ENCODE assay signal across 8 mouse cellular contexts in the genomic region with DNA sequence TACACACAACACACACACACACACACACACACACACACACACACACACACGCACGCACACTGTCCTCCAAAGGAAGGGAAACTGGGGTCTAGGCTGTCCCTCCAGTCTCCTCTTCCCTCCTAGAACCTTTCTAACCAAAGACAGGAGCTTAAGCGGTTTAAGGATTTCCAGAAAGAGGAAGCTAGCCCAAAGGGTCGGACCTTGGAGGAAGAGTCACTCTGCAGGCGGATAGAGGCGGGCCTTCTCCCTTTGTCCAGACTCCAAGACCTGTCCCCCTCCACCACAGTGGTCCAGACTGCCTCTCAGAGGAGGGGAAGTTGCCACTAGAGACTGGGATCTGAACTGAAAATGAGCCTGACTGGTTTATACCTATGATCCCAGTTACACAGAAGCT. TPM values are rescaled to one million over a fixed set of nuclear protein-coding genes. Genes with fewer than 3 reads are reported as not detected.
DNase-seq lines count a peak whose midpoint lies in the region; ATAC-seq and TF ChIP-seq lines count a peak whose summit lies in the region.

No protein-coding gene starts in this region.

- peak overlapping the region; percentile 95 for H3K27ac ChIP-seq in kidney, embryonic 16.5 days (ENCODE audit: low read length)
- peak overlapping the region; percentile 97 for H3K27ac ChIP-seq in embryonic fibroblast, embryonic 13.5 days (ENCODE audit: insufficient read depth, low read length)
- no peak overlapping the region for H3K27ac ChIP-seq in neural tube, embryonic 15.5 days (replicated peaks)

- H3K27me3 ChIP-seq in kidney, embryonic 16.5 days (ENCODE audit: insufficient read depth, low read length) = no peaks in the 10 kb centered on the region
- no peaks in the 10 kb centered on the region for H3K27me3 ChIP-seq in neural tube, embryonic 15.5 days (replicated peaks)

- peak overlapping the region; percentile 63 for H3K4me3 ChIP-seq in kidney, embryonic 16.5 days (ENCODE audit: low read length)
- H3K4me3 ChIP-seq in embryonic fibroblast, embryonic 13.5 days (ENCODE audit: insufficient read depth, low read length) = peak overlapping the region; percentile 37
- no peak overlapping the region for H3K4me3 ChIP-seq in neural tube, embryonic 15.5 days (replicated peaks)

- H3K36me3 ChIP-seq in kidney, embryonic 16.5 days (ENCODE audit: insufficient read depth, low read length) = peaks cover 5% of the 10 kb centered on the region; the same call in 1 of the 2 replicates
- H3K36me3 ChIP-seq in neural tube, embryonic 15.5 days = no peaks in the 10 kb centered on the region

- H3K9ac ChIP-seq in kidney, embryonic 16.5 days (replicated peaks; ENCODE audit: low read length) = peak overlapping the region; percentile 68; the same call in 1 of the 2 replicates
- no peak overlapping the region for H3K9ac ChIP-seq in neural tube, embryonic 15.5 days (replicated peaks)

- 29% methylated on average over 6 of the region's 6 CpGs for WGBS in kidney, embryonic 16.5 days
- 69% methylated on average over 6 of the region's 6 CpGs for WGBS in neural tube, embryonic 15.5 days

- TF ChIP-seq POLR2A in embryonic fibroblast, embryonic 13.5 days (IDR thresholded peaks at IDR 0.05; ENCODE audit: low read depth, low read length) = no peak

- H3K4me1 ChIP-seq in kidney, embryonic 16.5 days (ENCODE audit: insufficient read depth, low read length) = peaks cover 49% of the 10 kb centered on the region
- peaks cover 16% of the 10 kb centered on the region for H3K4me1 ChIP-seq in embryonic fibroblast, embryonic 13.5 days (ENCODE audit: control insufficient read depth, insufficient read depth, low read length)
- H3K4me1 ChIP-seq in neural tube, embryonic 15.5 days = peaks cover 46% of the 10 kb centered on the region

- ATAC-seq in kidney, embryonic 16.5 days (ENCODE audit: low FRiP score, low TSS enrichment) = no peak
- ATAC-seq in neural tube, embryonic 15.5 days (ENCODE audit: low FRiP score) = no peak

- TF ChIP-seq CTCF in embryonic fibroblast, embryonic 13.5 days (IDR thresholded peaks at IDR 0.05; ENCODE audit: borderline replicate concordance, insufficient read depth, low read length) = no peak

- DNase-seq in kidney, adult 8-10 months = no peak
- DNase-seq in kidney, postnatal 4 days = peak; percentile 40 to 55
- no peak for DNase-seq in urinary bladder, postnatal 4 days (ENCODE audit: low spot score in 2 of 2)
- no peak for DNase-seq in layer of hippocampus, adult 11-12 months (ENCODE audit: low spot score)
- DNase-seq in natural killer cell, adult 2 months (ENCODE audit: low spot score in 2 of 2) = no peak

- peak overlapping the region; percentile 63 for H3K4me2 ChIP-seq in kidney, embryonic 16.5 days (replicated peaks; ENCODE audit: low read depth, low read length)
- peak overlapping the region; percentile 99 for H3K4me2 ChIP-seq in neural tube, embryonic 15.5 days

- H3K9me3 ChIP-seq in kidney, embryonic 16.5 days (ENCODE audit: low read length) = no peaks in the 10 kb centered on the region
- H3K9me3 ChIP-seq in neural tube, embryonic 15.5 days (replicated peaks) = no peaks in the 10 kb centered on the region

RNA-seq across cellular contexts. Expression of gene S1pr2, which starts 2.9 kb away (rescaled TPM):
- polyA plus RNA-seq in kidney, embryonic 16.5 days (2015; fragmentation: Nextera tagmentation; extraction: Ambion mirVana) = 35.1 and 37.7 TPM in 2 replicates
- 34.0 and 36.2 TPM in 2 replicates for polyA plus RNA-seq in embryonic fibroblast, embryonic 13.5 days (2011; ENCODE audit: insufficient read length, low read depth, missing spikeins)
- 8.8 and 17.9 TPM in 2 replicates for polyA plus RNA-seq in neural tube, embryonic 15.5 days (2015; fragmentation: Nextera tagmentation; extraction: Ambion mirVana)

RNA-seq across cellular contexts. Expression of gene Dnmt1, which starts 14.0 kb away (rescaled TPM):
- polyA plus RNA-seq in kidney, embryonic 16.5 days (2015; fragmentation: Nextera tagmentation; extraction: Ambion mirVana) = 107 and 110 TPM in 2 replicates
- polyA plus RNA-seq in embryonic fibroblast, embryonic 13.5 days (2011; ENCODE audit: insufficient read length, low read depth, missing spikeins) = 47.2 and 59.0 TPM in 2 replicates
- 51.6 and 60.8 TPM in 2 replicates for polyA plus RNA-seq in neural tube, embryonic 15.5 days (2015; fragmentation: Nextera tagmentation; extraction: Ambion mirVana)

RNA-seq across cellular contexts. Expression of gene Mrpl4, which starts 28.9 kb away (rescaled TPM):
- 161 and 169 TPM in 2 replicates for polyA plus RNA-seq in kidney, embryonic 16.5 days (2015; fragmentation: Nextera tagmentation; extraction: Ambion mirVana)
- polyA plus RNA-seq in embryonic fibroblast, embryonic 13.5 days (2011; ENCODE audit: insufficient read length, low read depth, missing spikeins) = 43.7 and 43.9 TPM in 2 replicates
- 114 and 123 TPM in 2 replicates for polyA plus RNA-seq in neural tube, embryonic 15.5 days (2015; fragmentation: Nextera tagmentation; extraction: Ambion mirVana)

RNA-seq across cellular contexts. Expression of gene Icam1, which starts 42.1 kb away (rescaled TPM):
- polyA plus RNA-seq in kidney, embryonic 16.5 days (2015; fragmentation: Nextera tagmentation; extraction: Ambion mirVana) = 14.2 and 18.0 TPM in 2 replicates
- polyA plus RNA-seq in embryonic fibroblast, embryonic 13.5 days (2011; ENCODE audit: insufficient read length, low read depth, missing spikeins) = 15.4 and 18.9 TPM in 2 replicates
- 4.2 and 16.9 TPM in 2 replicates for polyA plus RNA-seq in neural tube, embryonic 15.5 days (2015; fragmentation: Nextera tagmentation; extraction: Ambion mirVana)

RNA-seq across cellular contexts. Expression of gene Icam4, which starts 55.5 kb away (rescaled TPM):
- 0.84 and 0.91 TPM in 2 replicates for polyA plus RNA-seq in kidney, embryonic 16.5 days (2015; fragmentation: Nextera tagmentation; extraction: Ambion mirVana)
- polyA plus RNA-seq in embryonic fibroblast, embryonic 13.5 days (2011; ENCODE audit: insufficient read length, low read depth, missing spikeins) = not detected in 2 replicates
- polyA plus RNA-seq in neural tube, embryonic 15.5 days (2015; fragmentation: Nextera tagmentation; extraction: Ambion mirVana) = 0.54 TPM in 1 of 2 replicates, not detected in the other

Comparison
In these comparisons a context has a peak if more than half of its experiments do, and no peak if none do; other contexts are left out.
1. DNase-seq: peak in kidney, postnatal 4 days (2 of 2); none in kidney, adult 8-10 months (0 of 2), urinary bladder, postnatal 4 days (0 of 2), layer of hippocampus, adult 11-12 months (single experiment) and natural killer cell, adult 2 months (0 of 2).